Mouse (Mus musculus) heart, embryonic 14.5 days (tissue): Measurements from ENCODE around the gene Nr3c2. TPM values are rescaled to one million over a fixed set of nuclear protein-coding genes. Genes with fewer than 3 reads are reported as not detected.
A peak's percentile ranks its signal among the peaks of the same experiment; 100 is the strongest.

Experiments
- ATAC-seq: fragments of 200-750 bp; cut with Nextera tagmentation; 2 replicates; pipeline ENCODE4 v1.8.0; 2017; ENCODE audit warnings: low read depth, moderate TSS enrichment; ENCODE audit not compliant: insufficient number of reproducible peaks, insufficient read depth, low FRiP score
- H3K27ac ChIP-seq, 2 experiments: fragments of 200-500 bp in 1 of 2; fragments of 300-500 bp in 1 of 2; sonication (generic) in 1 of 2; replicated peaks in 1 of 2; 2 replicates each; pipeline ENCODE4 v1.5.1; 2012 to 2014; ENCODE audit warnings: low read depth in 2 of 2, low read length in 2 of 2, control low read depth in 1 of 2, mild to moderate bottlenecking in 1 of 2, mixed read lengths in 1 of 2; ENCODE audit not compliant: control insufficient read depth in 1 of 2, insufficient read depth in 1 of 2
- H3K27me3 ChIP-seq: fragments of 300-500 bp; sonication (generic); 2 replicates; pipeline ENCODE4 v1.6.1; 2014; ENCODE audit warnings: mild to moderate bottlenecking, low read length, control low read depth; ENCODE audit not compliant: control insufficient read depth, insufficient read depth
- H3K36me3 ChIP-seq: fragments of 300-500 bp; sonication (generic); 2 replicates; pipeline ENCODE4 v1.6.1; 2014; ENCODE audit warnings: mild to moderate bottlenecking, control low read depth, low read length, mixed read lengths; ENCODE audit not compliant: control insufficient read depth, insufficient read depth
- H3K4me1 ChIP-seq, 2 experiments: fragments of 200-500 bp in 1 of 2; fragments of 300-500 bp in 1 of 2; sonication (generic) in 1 of 2; 2 replicates each; pipeline ENCODE4 v1.6.1; 2012 to 2014; ENCODE audit warnings: low read length in 2 of 2, control low read depth in 1 of 2, mixed read lengths in 1 of 2; ENCODE audit not compliant: control insufficient read depth in 2 of 2, insufficient read depth in 2 of 2
- H3K4me2 ChIP-seq: fragments of 300-500 bp; sonication (generic); 2 replicates; pipeline ENCODE4 v1.6.1; 2014; ENCODE audit warnings: mild to moderate bottlenecking, low read length
- H3K4me3 ChIP-seq, 2 experiments: fragments of 200-500 bp in 1 of 2; fragments of 300-500 bp in 1 of 2; sonication (generic) in 1 of 2; 2 replicates each; pipeline ENCODE4 v1.5.1; 2012 to 2014; ENCODE audit warnings: low read length in 2 of 2, mild to moderate bottlenecking in 2 of 2, control low read depth in 1 of 2, low read depth in 1 of 2, moderate library complexity in 1 of 2; ENCODE audit not compliant: control insufficient read depth in 1 of 2, insufficient read depth in 1 of 2
- H3K9ac ChIP-seq: fragments of 300-500 bp; sonication (generic); 2 replicates; pipeline ENCODE4 v1.6.1; 2014; ENCODE audit warnings: mild to moderate bottlenecking, low read length
- H3K9me3 ChIP-seq: fragments of 300-500 bp; sonication (generic); 2 replicates; pipeline ENCODE4 v1.6.1; 2016; ENCODE audit warnings: low read length, control low read depth; ENCODE audit not compliant: control insufficient read depth
- WGBS: fragments of 180-500 bp; shearing (Covaris S2); extraction: QIAGEN DNeasy Blood & Tissue Kit; methylation state at CpG from one replicate; pipeline ENCODE4 v1.1.7; 2014; 5-methylcytosine and 5-hydroxymethylcytosine counted together
- polyA plus RNA-seq: library from polyadenylated mRNA; unstranded; fragments of >200 nt; fragmentation: Nextera tagmentation; extraction: Ambion mirVana; gene quantifications from 2 replicates; pipeline ENCODE4 v1.2.1, GENCODE M21; 2014

Nr3c2 gene
- polyA plus RNA-seq, 1 experiment from 2014 or later: 7.4 TPM

GRCm38 (mm10) chr8:77114769-77115168, 215.5 kb downstream of the Nr3c2 start:
- H3K4me2 ChIP-seq: no peak overlapping the region
- no peak overlapping the region for H3K27ac ChIP-seq
- no peaks in the 10 kb centered on the region for H3K9me3 ChIP-seq
- H3K4me1 ChIP-seq: peaks cover 3 to 4% of the 10 kb centered on the region in 2 experiments; a peak in 2 of 4 replicates
- no peak overlapping the region for H3K9ac ChIP-seq
- no peak overlapping the region for H3K4me3 ChIP-seq
- H3K36me3 ChIP-seq: no peaks in the 10 kb centered on the region
- no peak for ATAC-seq
- 85% methylated on average over 10 of the region's 10 CpGs for WGBS
- no peaks in the 10 kb centered on the region for H3K27me3 ChIP-seq

- no peak overlapping the region for H3K4me3 ChIP-seq
- WGBS: 44% methylated on average over 7 of the region's 7 CpGs
- H3K4me2 ChIP-seq: no peak overlapping the region
- no peaks in the 10 kb centered on the region for H3K36me3 ChIP-seq
- H3K27ac ChIP-seq: no peak overlapping the region
- peaks cover 9 to 13% of the 10 kb centered on the region in 2 experiments for H3K4me1 ChIP-seq
- no peaks in the 10 kb centered on the region for H3K27me3 ChIP-seq
- no peak overlapping the region for H3K9ac ChIP-seq
- no peak for ATAC-seq
- H3K9me3 ChIP-seq: no peaks in the 10 kb centered on the region
These were observed 217.3 kb downstream of the Nr3c2 start for GRCm38 (mm10) chr8:77116419-77117079.

- 48% methylated on average over 10 of the region's 10 CpGs for WGBS
- peaks cover 7 to 20% of the 10 kb centered on the region in 2 experiments for H3K4me1 ChIP-seq
- no peak for ATAC-seq
- H3K4me3 ChIP-seq: no peak overlapping the region
- H3K9me3 ChIP-seq: no peaks in the 10 kb centered on the region
- H3K36me3 ChIP-seq: no peaks in the 10 kb centered on the region
- H3K4me2 ChIP-seq: no peak overlapping the region
- no peak overlapping the region; the same call in 1 of the 2 replicates for H3K9ac ChIP-seq
- no peaks in the 10 kb centered on the region for H3K27me3 ChIP-seq
- no peak overlapping the region for H3K27ac ChIP-seq
These were observed 221.7 kb downstream of the Nr3c2 start for GRCm38 (mm10) chr8:77120810-77121570.

- H3K36me3 ChIP-seq: no peaks in the 10 kb centered on the region
- peaks cover 7 to 18% of the 10 kb centered on the region in 2 experiments for H3K4me1 ChIP-seq
- H3K4me3 ChIP-seq: no peak overlapping the region
- WGBS: 19% methylated on average over 1 of the region's 1 CpGs
- H3K27ac ChIP-seq: no peak overlapping the region
- no peaks in the 10 kb centered on the region for H3K27me3 ChIP-seq
- no peak for ATAC-seq
- no peak overlapping the region for H3K4me2 ChIP-seq
- no peaks in the 10 kb centered on the region for H3K9me3 ChIP-seq
- no peak overlapping the region for H3K9ac ChIP-seq
These were observed 222.3 kb downstream of the Nr3c2 start for GRCm38 (mm10) chr8:77121571-77121890.

GRCm38 (mm10) chr8:77122300-77122699, 223.1 kb downstream of the Nr3c2 start:
- Histone ChIP-seq H3K36me3 (no peaks in the 10 kb centered on the region), H3K9ac (no peak overlapping the region), H3K27ac (peak overlapping the region; percentile 4 to 41; a peak in 1 of 4 replicates), H3K27me3 (no peaks in the 10 kb centered on the region), H3K9me3 (no peaks in the 10 kb centered on the region), H3K4me3 (no peak overlapping the region), H3K4me2 (no peak overlapping the region), H3K4me1 (peaks cover 7 to 18% of the 10 kb centered on the region in 2 experiments)
- 13% methylated on average over 5 of the region's 5 CpGs for WGBS
- no peak for ATAC-seq

- no peak overlapping the region for H3K4me2 ChIP-seq
- H3K4me3 ChIP-seq: no peak overlapping the region
- no peak for ATAC-seq
- H3K9me3 ChIP-seq: no peaks in the 10 kb centered on the region
- H3K27ac ChIP-seq: no peak overlapping the region
- no peak overlapping the region for H3K9ac ChIP-seq
- H3K4me1 ChIP-seq: peaks cover 7 to 16% of the 10 kb centered on the region in 2 experiments
- WGBS: 90% methylated on average over 7 of the region's 7 CpGs
- H3K27me3 ChIP-seq: no peaks in the 10 kb centered on the region
- H3K36me3 ChIP-seq: no peaks in the 10 kb centered on the region
These were observed 226.5 kb downstream of the Nr3c2 start for GRCm38 (mm10) chr8:77125777-77126176.

- WGBS: 86% methylated on average over 4 of the region's 4 CpGs
- Histone ChIP-seq H3K36me3 (no peaks in the 10 kb centered on the region), H3K4me3 (no peak overlapping the region), H3K9me3 (no peaks in the 10 kb centered on the region), H3K27me3 (no peaks in the 10 kb centered on the region), H3K27ac (no peak overlapping the region), H3K4me1 (peaks cover 3 to 5% of the 10 kb centered on the region in 2 experiments), H3K4me2 (no peak overlapping the region), H3K9ac (no peak overlapping the region)
- ATAC-seq: no peak
These were observed 228.8 kb downstream of the Nr3c2 start for GRCm38 (mm10) chr8:77128006-77128405.
